Mouse (Mus musculus) CH12.LX (cell line): ENCODE measurements around the gene Atpaf1.
A peak's percentile ranks its signal among the peaks of the same experiment; 100 is the strongest.

Experiments
- CTCF ChIP-seq, 2 experiments: IDR thresholded peaks in 1 of 2; conservative IDR thresholded peaks in 1 of 2; 2 replicates each; pipeline ENCODE4 v1.5.1; 2011 to 2012; ENCODE audit warnings: low read depth in 2 of 2, low read length in 2 of 2, improper control_type of control experiment in 1 of 2, inconsistent platforms in 1 of 2, mild to moderate bottlenecking in 1 of 2, moderate library complexity in 1 of 2
- MEF2A ChIP-seq: IDR thresholded peaks from 2 replicates; pipeline ENCODE4 v1.6.1; 2014; ENCODE audit warnings: low read depth, mild to moderate bottlenecking, inconsistent platforms, low read length, improper control_type of control experiment, borderline replicate concordance
- TCF12 ChIP-seq: IDR thresholded peaks from 2 replicates; pipeline ENCODE4 v1.6.1; 2014; ENCODE audit warnings: low read depth, mild to moderate bottlenecking, inconsistent platforms, low read length, improper control_type of control experiment

DNA sequence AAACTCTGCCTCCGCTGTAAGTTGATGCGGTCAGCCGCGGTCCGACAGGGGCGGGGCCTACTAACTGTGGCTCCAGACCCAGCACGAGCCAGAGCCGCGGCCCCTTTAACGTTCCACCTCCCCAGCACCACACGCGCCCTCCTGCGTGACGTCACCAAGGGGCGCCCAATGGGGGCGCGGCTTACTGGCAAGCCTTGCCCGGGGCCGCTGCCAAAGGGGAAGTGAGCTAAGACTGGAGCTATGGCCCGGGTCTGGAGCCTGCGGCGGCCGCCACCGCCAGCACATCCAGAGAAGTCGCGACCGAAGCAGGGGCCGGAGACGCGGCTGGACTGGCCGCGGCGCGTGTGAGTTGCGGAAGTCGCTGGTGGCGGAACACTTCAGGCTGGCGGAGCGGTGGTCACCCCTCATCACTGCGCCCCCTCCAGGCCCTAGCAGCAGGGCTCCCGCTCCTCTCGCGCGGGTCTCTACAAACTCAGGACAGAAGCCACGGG is 47.0 kb upstream of the Atpaf1 start, which contains the start of gene Efcab14:
- TF ChIP-seq CTCF (conservative IDR thresholded peaks at IDR 0.05 in 1 of 2, IDR thresholded peaks at IDR 0.05 in 1 of 2; ENCODE audit: low read depth in 2 of 2, low read length in 2 of 2) (peak in 1 of 2 experiments; percentile 51; a peak in 2 of 4 replicates), MEF2A (peak; percentile 59), TCF12 (peak; percentile 82)
